Mouse (Mus musculus) left cerebral cortex, adult 9 months (tissue): ENCODE data around the gene Hipk1.
"Not testable (repeated sequence)": the region's sequence is repeated elsewhere in the genome, so short reads cannot be mapped to it uniquely, and the experiment has no call there.

ENCODE experiments used
- DNase-seq, 2 experiments: peaks; one replicate each; pipeline ENCODE4 v3.0.0; 2022; ENCODE audit warnings: low spot score in 2 of 2

Hipk1 gene

DNA sequence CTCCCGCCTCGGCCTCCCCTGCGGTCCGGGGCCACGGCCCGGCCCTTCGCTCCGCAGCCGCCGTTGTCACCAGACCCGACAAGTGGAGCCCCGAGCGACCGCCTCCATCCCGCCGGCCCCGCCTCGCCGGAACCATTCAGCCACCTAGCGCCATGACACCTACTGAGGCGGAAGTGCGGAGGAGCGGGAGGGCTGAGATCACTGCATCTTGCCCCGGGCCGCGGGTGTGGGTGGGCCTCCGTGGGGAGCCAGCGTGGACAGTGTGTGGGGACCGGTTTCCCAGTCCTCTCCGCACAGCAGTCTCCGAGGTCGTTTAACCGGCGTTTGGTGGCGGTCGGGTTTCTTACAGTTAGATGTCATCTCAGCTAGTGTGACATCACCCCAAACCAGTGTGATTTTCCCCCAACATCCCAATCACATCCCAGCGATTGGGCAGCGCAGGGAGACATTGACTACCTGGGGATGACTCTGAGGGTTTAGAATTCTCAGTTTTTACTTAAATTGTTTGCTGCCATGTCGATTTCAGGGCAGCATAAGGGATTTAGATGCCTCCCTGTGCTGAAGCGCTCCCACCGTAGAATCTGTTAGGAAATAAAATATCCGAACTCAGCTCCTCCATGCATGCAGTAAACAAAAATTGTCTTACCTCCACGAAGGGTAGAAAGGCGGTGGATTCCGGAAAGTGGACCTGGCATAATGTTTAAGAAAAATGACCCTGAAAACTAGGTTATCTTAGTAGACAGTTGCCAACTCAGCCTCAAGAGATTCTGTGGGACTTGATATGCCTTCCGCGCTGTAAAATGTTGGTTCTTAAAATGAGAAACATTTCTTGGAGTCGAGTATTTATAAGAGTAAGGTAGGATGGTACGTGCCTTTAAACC is at the start of gene Hipk1:
Hipk1 (minus strand) TSS at position 334 of the 881 bp plus-strand sequence.
- DNase-seq, result peak; percentile 80 to 95

DNA sequence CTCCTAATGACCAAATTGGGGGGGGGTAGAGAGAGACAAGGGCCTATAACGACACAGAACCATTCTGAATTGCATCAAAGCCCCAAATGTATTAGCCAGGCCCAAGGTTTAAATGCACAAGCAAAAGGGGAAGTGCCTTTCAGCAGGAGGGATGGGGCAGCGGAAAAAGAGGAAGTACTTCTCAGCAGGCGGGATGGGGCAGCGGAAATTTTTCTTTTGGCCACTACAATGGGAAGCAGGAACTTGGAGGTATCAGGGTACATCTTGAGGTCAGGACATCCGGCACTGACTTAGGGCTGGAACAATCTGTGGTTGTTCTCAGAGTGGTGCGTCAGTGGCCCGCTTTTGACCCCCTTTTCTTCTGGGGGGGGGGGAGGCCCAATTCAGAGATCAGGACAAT is 49.6 kb upstream of the Hipk1 start:
- DNase-seq, result not testable (repeated sequence)

DNA sequence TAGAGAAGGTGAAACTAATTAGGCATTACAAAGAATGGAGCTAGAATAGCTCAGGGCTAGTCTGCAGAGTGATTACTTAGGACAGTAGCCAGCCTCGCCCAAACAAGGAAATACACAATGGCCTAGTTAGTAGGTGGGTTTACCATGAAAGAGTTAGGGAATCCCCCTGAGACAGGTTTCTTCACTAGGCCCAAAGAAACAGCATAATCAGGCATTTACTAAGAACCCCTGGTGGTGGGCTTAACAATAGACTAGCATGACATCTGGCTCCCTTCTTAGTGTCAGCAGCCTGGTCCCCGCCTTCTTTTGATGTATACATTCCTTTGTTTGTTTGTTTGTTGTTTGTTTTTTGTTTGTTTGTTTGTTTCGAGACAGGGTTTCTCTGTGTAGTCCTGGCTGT is 48.8 kb upstream of the Hipk1 start:
- DNase-seq, result not testable (repeated sequence)

DNA sequence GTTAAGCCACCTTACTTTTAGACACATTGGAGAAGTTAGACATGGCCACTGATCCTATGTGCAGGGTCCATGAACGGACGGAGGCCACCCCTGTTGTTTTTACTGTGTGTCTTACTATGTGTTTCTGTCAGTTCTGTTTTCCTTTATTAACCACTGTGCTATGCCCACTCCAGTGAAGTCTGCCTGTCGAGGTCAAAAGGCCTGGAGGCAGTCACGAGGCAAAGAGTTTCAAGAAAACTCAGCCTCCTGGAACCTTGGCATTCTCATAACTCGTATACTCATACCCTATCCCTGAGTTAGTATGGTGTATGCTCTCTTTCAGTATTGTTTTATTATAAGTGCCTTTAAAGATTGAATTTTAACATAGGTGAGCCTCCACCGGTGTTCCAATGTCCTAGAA is 48.3 kb upstream of the Hipk1 start:
- DNase-seq, result no peak

- DNase-seq, result no peak
These were observed 45.1 kb upstream of the Hipk1 start for GRCm38 (mm10) chr3:103836453-103836852.

DNA sequence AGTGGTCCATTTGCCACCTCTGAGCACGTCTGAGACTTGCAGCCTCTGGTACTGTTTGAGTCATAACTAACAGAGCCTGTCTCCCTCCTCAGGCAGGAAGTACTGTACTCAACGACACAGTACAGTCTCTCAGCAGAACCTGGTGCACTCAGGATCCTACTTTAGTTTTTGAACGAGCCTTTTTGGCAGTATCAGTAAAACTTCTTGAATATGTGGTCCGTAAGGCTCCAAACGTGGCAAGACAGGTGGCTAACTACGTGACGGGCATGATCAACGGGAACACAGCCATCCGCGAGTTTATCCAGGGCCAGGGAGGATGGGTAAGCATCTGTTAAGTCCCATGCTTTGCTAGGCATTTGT is 44.6 kb upstream of the Hipk1 start:
- DNase-seq, result no peak

- no peak for DNase-seq
These were observed 44.0 kb upstream of the Hipk1 start for GRCm38 (mm10) chr3:103835272-103835950.

GRCm38 (mm10) chr3:103834001-103834400 is 42.6 kb upstream of the Hipk1 start:
- no peak for DNase-seq

DNA sequence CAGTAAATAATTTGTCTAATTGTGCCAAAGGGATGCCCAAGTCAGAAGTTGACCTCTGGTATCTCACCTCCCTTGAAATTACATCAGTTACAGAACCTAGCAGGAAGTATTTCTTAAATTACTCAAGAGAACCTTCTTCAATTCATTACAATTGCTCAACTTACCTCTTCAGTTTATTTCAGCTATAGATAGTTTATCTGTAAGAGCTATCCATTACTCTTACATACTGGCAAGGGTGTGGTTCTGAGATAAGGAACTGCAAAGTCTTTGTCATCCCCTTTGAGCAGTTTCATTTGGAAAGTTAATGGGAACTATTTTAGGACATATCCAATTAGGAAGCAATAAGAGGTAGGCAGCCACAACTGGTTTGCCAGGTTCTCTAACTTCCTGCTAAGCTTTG is 41.1 kb upstream of the Hipk1 start, which contains the start of gene Bcl2l15:
Bcl2l15 (plus strand) TSS at position 176 of the 400 bp plus-strand sequence.
- DNase-seq, result no peak

- DNase-seq, result no peak
These were observed 39.8 kb upstream of the Hipk1 start for GRCm38 (mm10) chr3:103831146-103831545.

GRCm38 (mm10) chr3:103830681-103831080 is 39.3 kb upstream of the Hipk1 start:
- not testable (repeated sequence) for DNase-seq

DNA sequence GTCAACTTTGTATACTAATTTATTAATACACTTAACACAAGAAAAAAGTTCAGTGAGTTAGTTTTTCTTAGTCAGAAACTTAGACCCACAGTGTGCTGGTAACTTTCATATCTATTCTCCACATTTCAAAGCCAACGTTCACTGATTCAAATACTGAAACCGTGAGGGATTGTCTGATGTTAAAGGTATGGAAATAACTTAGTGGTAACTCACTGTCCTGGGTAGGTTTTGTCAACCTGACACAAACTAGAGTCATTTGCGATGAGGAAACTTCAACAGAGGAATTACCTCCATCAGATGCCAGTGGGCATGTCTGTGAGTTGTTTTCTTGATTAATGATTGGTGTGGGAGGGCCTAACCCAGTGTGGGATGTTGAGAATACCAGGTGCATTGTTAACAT is 37.7 kb upstream of the Hipk1 start:
- DNase-seq, result no peak

GRCm38 (mm10) chr3:103827548-103827947 is 36.2 kb upstream of the Hipk1 start:
- no peak for DNase-seq

- no peak for DNase-seq
These were observed 19.6 kb upstream of the Hipk1 start for GRCm38 (mm10) chr3:103810967-103811366.

DNA sequence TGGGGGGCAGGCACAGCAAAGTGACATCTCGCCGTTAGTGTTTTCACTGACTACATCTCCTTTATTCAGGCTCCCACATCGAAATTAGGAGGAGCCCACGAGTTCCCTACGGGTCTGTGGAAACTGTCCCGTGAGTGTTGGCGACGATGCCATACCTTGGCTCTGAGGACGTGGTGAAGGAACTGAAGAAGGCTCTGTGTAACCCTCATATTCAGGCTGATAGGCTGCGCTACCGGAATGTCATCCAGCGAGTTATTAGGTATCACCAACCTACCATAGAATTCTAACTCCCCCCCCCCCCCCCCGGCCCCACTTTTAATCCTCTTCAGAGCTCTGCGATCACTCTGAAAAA is 18.4 kb upstream of the Hipk1 start:
- no peak for DNase-seq

DNA sequence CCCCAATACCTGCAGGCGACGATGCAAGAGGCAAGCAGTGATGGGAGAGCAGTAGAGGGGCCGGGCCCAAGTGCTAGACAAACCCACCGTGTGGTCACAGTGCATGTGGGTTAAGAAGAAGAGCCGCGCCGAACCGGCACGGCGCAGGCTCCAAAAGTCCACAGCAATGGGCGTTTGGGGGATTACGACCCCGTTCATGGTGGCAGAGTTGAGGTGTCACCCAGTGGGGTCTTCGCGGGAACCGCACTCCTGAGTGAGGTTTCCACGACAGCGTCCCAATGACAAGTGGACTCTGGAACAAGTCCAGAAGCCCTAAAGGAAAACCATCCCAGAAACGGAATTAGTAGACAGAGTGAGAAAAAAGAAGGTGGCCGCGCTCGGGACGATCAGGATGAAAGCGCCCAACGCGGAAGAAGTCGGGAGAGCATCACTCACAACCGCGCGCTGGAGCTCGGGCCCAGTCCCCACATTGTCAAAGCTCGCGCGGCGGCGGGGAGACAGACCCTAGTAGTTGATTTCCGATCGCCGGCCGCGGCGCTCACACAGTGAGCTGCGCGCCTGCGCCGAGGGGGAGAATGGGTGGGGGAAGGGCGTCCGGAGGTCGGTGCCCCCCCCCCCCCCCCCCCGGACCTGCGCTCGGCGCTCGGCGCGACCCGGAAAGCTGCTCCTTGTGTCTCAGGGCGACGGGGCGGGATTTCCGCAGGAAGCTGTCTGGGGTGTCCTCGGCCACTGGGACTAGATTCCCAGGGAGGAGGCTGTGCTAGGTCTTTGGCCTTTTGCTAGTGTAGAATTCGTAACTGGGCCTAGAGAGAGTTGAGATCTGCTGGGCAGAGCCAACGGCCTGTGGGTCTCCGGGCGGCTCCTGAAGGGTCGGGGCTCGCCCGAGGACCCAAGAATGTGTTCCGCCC is 17.8 kb upstream of the Hipk1 start, which contains the start of the genes Dclre1b, Ap4b1 and Gm43064:
Dclre1b (minus strand) TSS at position 554 of the 908 bp plus-strand sequence.
Ap4b1 (plus strand) TSS at position 630 of the 908 bp plus-strand sequence.
Gm43064 (plus strand) TSS at position 683 of the 908 bp plus-strand sequence.
- DNase-seq, result peak; percentile 53 to 83

DNA sequence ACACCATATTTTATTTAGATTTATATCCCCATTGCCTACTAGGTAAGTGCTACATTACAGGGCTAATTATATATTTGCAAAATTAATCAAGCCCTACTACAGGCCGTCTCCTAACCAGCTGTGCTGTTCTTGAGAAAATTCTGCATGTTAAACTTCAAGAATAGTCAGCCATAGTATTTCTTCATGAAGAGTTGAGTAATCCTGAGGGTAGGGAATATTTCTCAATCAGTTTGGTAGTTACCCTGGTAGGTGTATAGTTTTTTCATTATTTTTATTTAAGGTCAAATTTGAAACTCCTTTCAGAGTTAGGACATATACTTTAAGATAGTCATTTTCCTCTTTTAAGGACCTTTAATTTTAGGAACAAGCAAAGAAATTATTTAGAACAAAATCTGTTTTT is 14.3 kb upstream of the Hipk1 start:
- no peak for DNase-seq

GRCm38 (mm10) chr3:103802861-103803260 is 11.5 kb upstream of the Hipk1 start:
- DNase-seq, result no peak

- peak; percentile 61 to 65 for DNase-seq
These were observed 10.5 kb upstream of the Hipk1 start for GRCm38 (mm10) chr3:103801631-103802531.

- DNase-seq, result no peak
These were observed 8.1 kb upstream of the Hipk1 start for GRCm38 (mm10) chr3:103799507-103799906.

DNA sequence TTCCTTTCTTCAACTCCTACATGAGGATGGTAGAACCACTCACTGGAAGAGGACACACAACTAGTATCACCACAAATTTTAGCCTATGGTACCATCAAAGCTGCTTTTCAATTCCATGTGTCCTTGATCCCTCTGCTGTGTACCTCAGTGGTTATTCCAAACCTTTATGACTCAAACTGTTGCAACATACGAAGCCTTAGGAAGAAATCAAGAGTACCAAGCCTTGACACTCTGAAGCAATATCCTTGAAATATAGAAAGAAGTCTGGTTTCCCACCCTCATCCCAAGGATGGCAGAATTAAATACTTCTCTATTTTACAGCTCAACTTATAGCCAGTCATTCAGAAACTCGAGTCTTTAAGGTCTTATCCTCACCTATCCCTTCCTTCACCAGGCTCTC is 5.0 kb upstream of the Hipk1 start:
- DNase-seq, result no peak
